Mouse (Mus musculus) liver, adult 2 months (tissue): ENCODE measurements around the gene Mta3. TPM values are rescaled to one million over a fixed set of nuclear protein-coding genes. Genes with fewer than 3 reads are reported as not detected.

ENCODE experiments used
- DNase-seq: peaks from one replicate; pipeline ENCODE4 v3.0.0-alpha.2; 2011; ENCODE audit warnings: low read depth, low spot score; ENCODE audit errors: extremely low read depth
- H3K27ac ChIP-seq: fragments of 200-500 bp; replicated peaks from 2 replicates; pipeline ENCODE4 v1.5.1; 2012; ENCODE audit warnings: low read depth, mild to moderate bottlenecking, control low read depth, inconsistent platforms, low read length; ENCODE audit not compliant: insufficient read depth
- H3K27me3 ChIP-seq: fragments of 200-500 bp; 2 replicates; pipeline ENCODE4 v1.6.1; 2012; ENCODE audit warnings: mild to moderate bottlenecking, moderate library complexity, low read length, inconsistent platforms; ENCODE audit not compliant: control insufficient read depth, insufficient read depth
- H3K36me3 ChIP-seq: fragments of 200-500 bp; 2 replicates; pipeline ENCODE4 v1.6.1; 2012; ENCODE audit warnings: low read length, inconsistent platforms; ENCODE audit not compliant: control insufficient read depth, insufficient read depth
- H3K4me1 ChIP-seq: fragments of 200-500 bp; 2 replicates; pipeline ENCODE4 v1.6.1; 2011; ENCODE audit warnings: low read length; ENCODE audit not compliant: control insufficient read depth, insufficient read depth
- H3K4me3 ChIP-seq: fragments of 200-500 bp; 2 replicates; pipeline ENCODE4 v1.5.1; 2011; ENCODE audit warnings: low read depth, mild to moderate bottlenecking, control low read depth, low read length, moderate library complexity; ENCODE audit not compliant: insufficient read depth
- H3K79me2 ChIP-seq: fragments of 200-500 bp; 2 replicates; pipeline ENCODE4 v1.6.1; 2012; ENCODE audit warnings: inconsistent platforms, mild to moderate bottlenecking, low read length, moderate library complexity; ENCODE audit not compliant: control insufficient read depth, insufficient read depth
- H3K9ac ChIP-seq: fragments of 200-500 bp; 2 replicates; pipeline ENCODE4 v1.6.1; 2012; ENCODE audit warnings: low read depth, mild to moderate bottlenecking, control low read depth, inconsistent platforms, low read length
- CTCF ChIP-seq: fragments of 200-500 bp; IDR thresholded peaks from 2 replicates; pipeline ENCODE4 v1.5.1; 2011; ENCODE audit warnings: low read depth, low read length, control low read depth
- POLR2A ChIP-seq: fragments of 200-500 bp; IDR thresholded peaks from 2 replicates; pipeline ENCODE4 v1.6.1; 2011; ENCODE audit warnings: low read length, control low read depth; ENCODE audit not compliant: insufficient read depth; ENCODE audit errors: extremely low read depth
- WGBS: fragments of 180-500 bp; shearing (Covaris S2); methylation state at CpG from one replicate; pipeline ENCODE4 v1.1.7; 2018; 5-methylcytosine and 5-hydroxymethylcytosine counted together
- polyA plus RNA-seq: library from polyadenylated mRNA; depleted of rRNA; stranded (reverse); fragments of >200 nt; gene quantifications from 2 replicates; pipeline ENCODE4 v1.2.3, GENCODE M21; 2012
- total RNA-seq: library from RNA; depleted of rRNA; stranded (reverse); fragments of >200 nt; gene quantifications from 2 replicates; pipeline ENCODE4 v1.2.3, GENCODE M21; 2014

Gene Mta3
- total and polyA plus RNA-seq, 2 experiments: 11.3 to 16.0 TPM

DNA sequence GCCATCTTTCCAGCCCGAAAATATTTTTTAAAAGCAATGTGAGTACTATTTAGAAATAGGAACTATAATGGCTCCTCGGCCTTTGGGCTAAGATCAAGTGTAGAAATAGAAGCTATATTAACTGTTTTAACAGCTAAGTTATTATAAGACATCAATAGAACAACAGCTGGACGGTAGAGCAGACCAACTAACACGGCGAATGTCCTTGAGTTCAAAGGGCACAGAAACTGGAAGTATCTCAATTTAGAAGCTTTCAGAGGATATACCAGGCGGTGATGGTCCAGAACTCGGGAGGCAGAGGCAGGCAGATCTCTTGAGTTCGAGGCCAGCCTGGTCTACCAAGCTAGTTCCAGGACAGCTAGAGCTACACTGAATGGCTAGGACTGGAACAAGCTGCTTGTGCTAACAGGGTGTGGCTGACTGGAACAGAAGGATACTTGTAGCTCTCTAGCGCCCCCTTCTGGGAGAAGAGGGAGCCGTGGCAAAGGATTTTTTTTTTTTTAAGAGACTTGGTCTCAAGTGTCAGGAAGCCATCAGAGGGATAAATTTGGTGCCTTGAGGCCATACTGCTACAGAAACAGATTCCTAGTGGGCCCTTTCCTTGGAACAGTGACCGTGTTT lies 101.9 kb downstream of the Mta3 start:
- TF ChIP-seq POLR2A (no peak), CTCF (peak; percentile 63)
- Histone ChIP-seq H3K27me3 (no peaks in the 10 kb centered on the region), H3K4me1 (no peaks in the 10 kb centered on the region), H3K27ac (no peak overlapping the region), H3K36me3 (peaks cover 10% of the 10 kb centered on the region; the same call in 1 of the 2 replicates), H3K4me3 (no peak overlapping the region), H3K9ac (no peak overlapping the region), H3K79me2 (no peaks in the 10 kb centered on the region)
- WGBS: 69% methylated on average over 11 of the region's 11 CpGs
- peak; percentile 59 for DNase-seq

DNA sequence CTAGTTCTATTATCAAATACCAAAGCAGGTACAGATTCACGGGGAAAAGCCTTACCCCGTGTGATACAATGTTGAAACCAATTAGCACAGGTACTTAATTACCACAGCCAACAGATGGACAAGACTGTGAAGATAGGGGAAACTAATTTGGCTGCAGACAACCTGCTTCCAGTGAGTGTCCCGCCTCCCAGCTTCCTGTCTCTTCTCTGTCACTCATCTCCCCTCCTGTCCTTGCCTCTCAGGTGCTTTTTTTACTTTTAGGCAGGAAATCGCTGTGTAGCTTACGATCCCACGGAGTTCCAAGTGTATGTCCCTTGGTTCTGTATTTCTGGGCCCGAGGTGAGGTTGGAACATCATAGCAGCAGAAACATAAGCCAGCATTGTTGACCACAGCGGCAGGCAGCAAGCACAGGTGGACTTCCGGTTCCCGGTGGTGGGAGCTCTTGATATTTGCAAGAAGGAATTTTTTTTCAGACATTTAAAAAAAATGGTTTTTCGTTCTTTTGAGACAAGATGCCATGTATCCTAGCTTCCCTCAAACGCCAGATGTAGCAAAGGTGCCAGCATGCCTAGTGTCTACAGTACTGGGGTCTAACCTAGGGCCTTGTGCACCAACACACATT lies 102.6 kb downstream of the Mta3 start:
- WGBS: 93% methylated on average over 12 of the region's 12 CpGs

GRCm38 (mm10) chr17:83809197-83809829 lies 103.3 kb downstream of the Mta3 start:
- no peaks in the 10 kb centered on the region for H3K27me3 ChIP-seq
- H3K79me2 ChIP-seq: no peaks in the 10 kb centered on the region
- H3K27ac ChIP-seq: no peak overlapping the region
- no peaks in the 10 kb centered on the region for H3K4me1 ChIP-seq
- peaks cover 10% of the 10 kb centered on the region; the same call in 1 of the 2 replicates for H3K36me3 ChIP-seq
- no peak overlapping the region for H3K4me3 ChIP-seq
- no peak for DNase-seq
- WGBS: 94% methylated on average over 17 of the region's 17 CpGs
- no peak overlapping the region for H3K9ac ChIP-seq
- no peak for TF ChIP-seq CTCF
- no peak for TF ChIP-seq POLR2A

More for the DNA sequence above, 102.6 kb downstream of the Mta3 start:
- H3K36me3 ChIP-seq: peaks cover 10% of the 10 kb centered on the region; the same call in 1 of the 2 replicates
- no peaks in the 10 kb centered on the region for H3K27me3 ChIP-seq
- H3K27ac ChIP-seq: no peak overlapping the region
- no peaks in the 10 kb centered on the region for H3K4me1 ChIP-seq
- TF ChIP-seq CTCF (no peak), POLR2A (no peak)
- DNase-seq: no peak
- no peaks in the 10 kb centered on the region for H3K79me2 ChIP-seq
- no peak overlapping the region for H3K9ac ChIP-seq
- H3K4me3 ChIP-seq: no peak overlapping the region

DNA sequence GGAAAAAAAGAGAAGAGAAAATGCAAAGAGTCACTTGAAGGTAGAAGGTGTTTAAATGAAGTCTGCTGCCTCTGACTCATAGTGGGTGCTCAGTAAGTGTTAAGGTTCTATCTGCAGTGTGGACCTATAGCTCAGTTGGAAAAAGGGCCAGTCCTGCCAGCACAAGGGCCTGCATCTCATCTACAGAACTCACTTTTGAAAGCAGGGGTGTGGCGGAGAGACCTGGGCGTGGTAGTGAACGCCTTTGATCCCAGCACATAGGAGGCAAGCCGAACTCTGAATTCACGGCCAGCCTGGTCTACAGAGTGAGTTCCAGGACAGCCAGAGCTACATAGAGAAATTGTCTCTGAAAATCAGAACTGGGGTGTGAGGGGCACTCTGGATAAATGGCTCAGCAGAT lies 104.3 kb downstream of the Mta3 start:
- H3K79me2 ChIP-seq: no peaks in the 10 kb centered on the region
- DNase-seq: no peak
- no peak overlapping the region for H3K4me3 ChIP-seq
- H3K27me3 ChIP-seq: no peaks in the 10 kb centered on the region
- 93% methylated on average over 5 of the region's 5 CpGs for WGBS
- peaks cover 6% of the 10 kb centered on the region; the same call in 1 of the 2 replicates for H3K36me3 ChIP-seq
- no peaks in the 10 kb centered on the region for H3K4me1 ChIP-seq
- TF ChIP-seq POLR2A: no peak
- TF ChIP-seq CTCF: no peak
- no peak overlapping the region for H3K27ac ChIP-seq
- H3K9ac ChIP-seq: no peak overlapping the region

GRCm38 (mm10) chr17:83812200-83812944 lies 106.4 kb downstream of the Mta3 start:
- DNase-seq: no peak
- Histone ChIP-seq H3K79me2 (no peaks in the 10 kb centered on the region), H3K4me1 (no peaks in the 10 kb centered on the region), H3K9ac (no peak overlapping the region), H3K36me3 (peaks cover 2% of the 10 kb centered on the region; the same call in 1 of the 2 replicates), H3K27me3 (no peaks in the 10 kb centered on the region), H3K27ac (no peak overlapping the region), H3K4me3 (no peak overlapping the region)
- 90% methylated on average over 17 of the region's 17 CpGs for WGBS
- no peak for TF ChIP-seq CTCF
- TF ChIP-seq POLR2A: no peak
